Mouse (Mus musculus): Measurements from ENCODE around the gene Cdc42se2. TPM values are rescaled to one million over a fixed set of nuclear protein-coding genes. Genes with fewer than 3 reads are reported as not detected.

Cdc42se2 gene
- total RNA-seq, 2 experiments from 2014 or later = 21.1 to 24.6 TPM

DNA sequence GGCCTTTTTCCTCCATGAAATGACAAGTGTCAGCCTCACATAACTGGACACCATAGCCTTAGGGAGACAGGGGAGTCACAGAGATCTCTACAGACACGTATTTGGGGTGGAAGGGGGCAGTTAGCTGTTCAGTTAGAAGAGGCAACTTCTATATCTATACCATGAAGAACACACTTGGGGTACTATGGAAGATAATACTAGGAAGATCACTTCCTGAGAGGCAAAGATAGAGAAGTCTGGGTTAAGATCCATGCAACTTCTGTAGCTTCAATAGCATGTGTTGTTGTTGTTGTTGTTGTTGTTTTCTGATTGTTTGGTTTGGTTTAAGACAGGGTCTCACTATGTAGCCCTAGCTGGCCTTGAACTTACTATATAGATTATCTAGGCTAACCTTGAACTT, 5.7 kb upstream of the Cdc42se2 start:
- no peak for DNase-seq

DNA sequence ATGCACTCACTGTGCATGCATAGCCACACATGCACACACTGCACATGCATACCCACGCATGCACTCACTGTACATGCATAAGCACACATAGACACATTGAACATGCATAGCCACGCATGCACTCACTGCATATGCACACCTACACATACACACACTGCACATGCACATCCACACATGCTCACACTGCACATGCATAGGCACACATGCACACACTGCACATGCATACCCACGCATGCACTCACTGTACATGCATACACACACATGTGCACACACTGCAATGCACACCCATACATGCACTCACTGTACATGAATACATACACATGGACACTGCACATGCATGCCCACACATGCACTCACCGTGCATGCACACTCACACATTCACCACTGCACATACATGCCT, 4.0 kb upstream of the Cdc42se2 start:
- no peak for DNase-seq

DNA sequence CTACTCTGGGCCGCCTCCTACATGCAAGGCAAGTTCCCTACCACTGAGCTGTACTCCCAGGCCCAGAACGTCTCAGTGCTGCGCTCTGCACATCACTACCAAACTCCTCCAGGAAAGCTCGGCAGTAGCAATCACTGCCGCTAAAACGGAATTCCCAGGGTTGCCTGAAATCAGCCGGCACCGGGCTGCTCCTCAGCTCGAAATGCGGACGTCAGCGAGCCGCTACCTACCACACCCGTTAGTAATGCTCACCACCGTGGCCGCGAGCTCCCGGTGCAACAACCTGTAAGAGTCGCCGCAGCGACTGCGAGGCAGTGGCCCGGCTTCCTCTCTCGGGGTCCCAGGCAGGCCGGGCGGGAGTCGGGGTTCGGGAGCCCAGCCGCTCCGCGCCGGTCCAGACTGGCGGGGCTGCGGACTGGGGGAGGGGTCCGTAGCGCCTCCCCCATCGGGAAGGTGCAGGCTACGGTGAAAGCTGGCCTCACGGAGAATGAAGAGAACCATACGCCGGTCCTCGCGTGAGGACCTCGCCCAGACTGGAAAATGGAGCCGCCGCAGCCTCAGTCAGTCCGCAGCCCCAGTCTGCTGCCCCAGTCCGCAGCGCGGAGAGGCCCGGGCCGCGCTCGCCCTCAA, 502 bp downstream of the Cdc42se2 start:
- peak; percentile 60 to 77 for DNase-seq

DNA sequence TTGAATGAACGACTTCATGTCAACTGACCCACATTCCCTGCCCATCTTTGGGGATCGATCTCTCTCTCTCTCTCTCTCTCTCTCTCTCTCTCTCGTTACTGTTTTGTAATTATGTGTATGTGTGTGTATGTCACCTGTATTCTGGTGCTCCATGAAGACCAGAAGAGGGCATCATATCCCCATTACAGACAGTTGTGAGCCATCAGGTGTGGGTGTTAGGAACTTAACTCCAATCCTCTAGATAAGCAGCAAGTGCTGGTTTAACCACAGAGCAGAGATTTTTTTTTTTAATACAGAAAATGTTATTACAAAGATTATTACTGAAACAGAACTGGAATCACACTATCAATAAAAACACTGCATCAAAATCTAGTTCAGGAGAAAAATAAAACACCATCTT, 1.9 kb downstream of the Cdc42se2 start:
- no peak for DNase-seq

DNA sequence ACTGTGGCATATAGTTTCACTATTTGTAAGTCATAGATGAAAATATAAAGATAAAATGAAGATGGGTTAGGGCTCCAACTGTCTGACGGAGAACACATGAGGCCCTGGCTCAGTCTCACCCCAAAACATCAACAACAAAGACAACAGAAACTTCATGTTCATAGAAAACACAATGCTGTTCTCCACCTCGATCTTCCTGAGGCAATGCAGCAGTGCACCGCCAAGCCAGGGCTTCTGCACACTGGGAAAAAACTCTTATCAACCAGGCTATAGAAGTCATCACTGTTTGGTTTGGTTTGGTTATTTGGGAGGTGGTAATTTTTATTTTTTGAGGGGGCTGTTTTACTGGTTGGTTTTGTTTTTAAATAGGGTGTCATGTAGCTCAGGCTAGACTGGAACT, 3.0 kb downstream of the Cdc42se2 start:
- no peak for DNase-seq

DNA sequence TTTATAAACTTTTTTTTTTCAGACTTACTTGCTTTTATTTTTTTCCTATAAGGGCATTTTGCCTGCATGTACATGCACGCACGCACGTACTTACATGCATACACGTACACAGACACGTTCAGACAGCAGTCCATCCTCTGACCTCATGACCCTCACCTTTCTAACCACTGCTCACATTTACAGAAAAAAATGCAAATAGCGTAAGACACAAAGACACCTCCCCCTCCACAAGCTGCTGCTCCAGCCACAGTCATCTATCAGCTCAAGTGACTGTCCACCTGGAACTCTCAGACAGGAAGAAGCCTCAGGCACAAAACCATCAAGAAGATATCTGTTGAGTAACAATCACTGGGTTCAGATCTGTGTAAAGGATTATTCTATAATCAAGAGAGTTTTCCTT, 5.2 kb downstream of the Cdc42se2 start:
- no peak for DNase-seq

DNA sequence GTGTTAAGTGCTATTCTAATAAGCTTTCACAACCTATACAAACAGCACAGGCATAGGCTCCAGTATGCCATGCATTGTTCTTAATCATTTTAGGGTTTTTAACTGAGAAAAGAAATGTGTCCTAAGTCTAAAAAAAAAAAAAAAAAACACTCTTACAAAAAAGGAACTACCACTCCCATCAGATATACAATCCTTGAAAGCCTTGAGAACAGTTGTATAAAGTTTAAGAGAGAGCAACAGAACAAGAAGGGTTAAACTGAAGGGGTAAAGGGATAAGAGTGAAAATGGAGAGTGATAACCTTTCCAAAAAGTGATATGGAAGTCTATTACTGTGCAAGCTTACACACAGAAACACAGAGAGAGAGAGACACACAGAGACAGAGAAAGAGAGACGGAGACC, 7.5 kb downstream of the Cdc42se2 start:
- DNase-seq = no peak

DNA sequence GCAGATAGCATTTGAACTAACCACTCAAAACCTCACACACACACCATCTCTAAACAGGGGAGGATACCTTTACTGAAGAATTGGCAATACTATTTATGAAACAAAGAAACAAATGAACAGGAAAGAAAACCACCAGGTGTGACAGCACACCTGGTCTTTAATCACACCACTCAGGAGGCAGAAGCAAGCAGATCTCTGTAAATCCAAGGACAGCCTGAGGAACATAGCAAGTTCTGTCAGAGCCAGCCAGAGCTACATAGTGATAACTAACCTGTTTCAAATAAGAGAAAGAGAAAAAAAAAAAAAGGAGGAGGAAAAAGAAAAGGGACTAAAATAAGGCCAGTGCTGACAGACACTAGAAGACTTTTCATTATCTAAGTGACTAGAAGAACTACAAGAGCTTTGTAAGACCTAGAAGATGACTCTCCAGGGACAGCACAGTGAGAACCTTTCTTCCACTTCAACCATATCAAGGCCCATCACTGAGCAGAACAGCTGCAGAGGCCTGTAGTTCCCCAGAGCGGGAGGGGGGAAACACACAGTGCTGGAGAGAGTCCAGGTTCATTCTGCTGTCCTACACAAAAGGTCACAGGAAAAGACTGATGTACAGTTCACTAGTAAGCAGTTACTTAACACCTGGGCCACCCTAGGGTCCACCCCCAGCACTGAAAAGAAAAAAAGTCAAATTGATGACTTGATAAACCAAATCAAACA, 9.2 kb downstream of the Cdc42se2 start:
- DNase-seq = peak; percentile 59 to 76

DNA sequence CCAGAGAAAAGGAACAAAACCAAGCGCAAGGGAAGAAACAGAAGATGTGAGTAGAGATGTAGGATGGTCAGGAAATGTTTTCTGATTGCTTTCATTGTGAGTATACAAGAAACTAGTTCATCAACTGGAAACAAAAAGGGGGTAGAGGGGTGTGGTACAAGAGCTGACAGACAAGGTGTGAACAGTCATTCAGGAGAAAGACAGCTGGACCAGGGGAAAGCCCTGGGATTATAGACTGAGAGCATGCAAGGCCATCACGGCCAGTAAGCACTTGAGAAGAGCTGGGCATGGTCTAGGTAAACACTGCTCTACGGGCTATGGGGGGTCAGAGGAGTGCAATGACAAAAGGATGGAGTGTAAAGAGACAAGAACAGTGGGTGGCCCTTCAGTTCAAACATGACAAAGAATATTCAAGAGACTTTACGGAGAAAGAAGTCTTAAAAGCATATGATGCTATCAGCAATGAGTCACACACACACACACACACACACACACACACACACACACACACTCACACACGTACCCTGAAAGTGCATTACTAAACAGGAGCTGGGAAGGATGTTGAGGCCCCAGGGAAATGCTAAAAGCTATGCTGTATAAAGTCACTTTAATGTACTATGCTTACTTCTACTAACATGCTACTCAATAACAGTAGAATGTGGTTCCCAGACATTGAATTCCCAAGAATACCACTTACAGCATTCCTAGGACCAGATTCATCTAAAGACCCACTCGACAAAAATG, 9.9 kb downstream of the Cdc42se2 start:
- no peak for DNase-seq

DNA sequence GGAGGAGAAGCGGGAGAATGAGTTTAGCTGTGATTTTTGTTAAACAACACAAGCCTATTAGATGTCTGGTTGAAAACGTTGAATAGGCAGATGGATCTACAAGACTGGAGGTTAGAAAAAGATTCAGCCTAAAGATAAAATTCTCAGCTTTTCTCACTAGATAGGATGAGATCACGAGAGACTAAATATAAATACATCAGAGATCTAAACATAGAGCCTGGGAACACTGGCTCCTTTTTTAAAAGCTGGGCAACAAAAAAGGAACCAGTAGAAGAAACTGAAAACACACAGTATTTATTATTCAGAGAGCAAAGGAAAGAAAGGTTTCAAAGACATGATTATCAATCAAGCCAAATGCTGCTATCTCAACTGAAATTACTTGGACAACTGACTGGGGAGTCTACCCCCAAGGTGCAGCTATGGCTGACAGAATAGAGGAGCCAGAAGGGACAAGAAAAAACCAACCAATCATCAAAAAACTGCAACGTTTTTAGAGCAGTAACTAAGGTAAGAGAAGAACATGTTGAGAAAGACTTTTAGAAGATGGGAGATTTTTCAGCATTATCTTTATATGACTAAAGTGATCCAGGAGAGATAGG, 10.6 kb downstream of the Cdc42se2 start:
- DNase-seq = no peak

DNA sequence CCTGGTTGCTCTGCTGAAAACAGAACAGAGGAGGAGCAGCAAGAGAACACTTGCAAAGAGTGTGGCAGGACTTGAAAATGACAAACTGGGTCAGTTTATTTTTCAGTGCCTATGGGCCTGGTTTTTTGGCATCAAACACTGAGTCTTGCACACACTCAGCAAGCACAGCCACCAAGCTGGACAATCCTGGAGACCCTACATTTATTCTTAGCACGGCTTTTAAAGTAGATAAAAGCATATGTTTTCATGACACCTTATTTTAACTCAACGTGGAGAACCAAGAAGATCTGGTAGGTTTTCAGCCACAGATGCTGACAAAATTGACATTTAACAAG, 11.1 kb downstream of the Cdc42se2 start:
- DNase-seq = no peak

DNA sequence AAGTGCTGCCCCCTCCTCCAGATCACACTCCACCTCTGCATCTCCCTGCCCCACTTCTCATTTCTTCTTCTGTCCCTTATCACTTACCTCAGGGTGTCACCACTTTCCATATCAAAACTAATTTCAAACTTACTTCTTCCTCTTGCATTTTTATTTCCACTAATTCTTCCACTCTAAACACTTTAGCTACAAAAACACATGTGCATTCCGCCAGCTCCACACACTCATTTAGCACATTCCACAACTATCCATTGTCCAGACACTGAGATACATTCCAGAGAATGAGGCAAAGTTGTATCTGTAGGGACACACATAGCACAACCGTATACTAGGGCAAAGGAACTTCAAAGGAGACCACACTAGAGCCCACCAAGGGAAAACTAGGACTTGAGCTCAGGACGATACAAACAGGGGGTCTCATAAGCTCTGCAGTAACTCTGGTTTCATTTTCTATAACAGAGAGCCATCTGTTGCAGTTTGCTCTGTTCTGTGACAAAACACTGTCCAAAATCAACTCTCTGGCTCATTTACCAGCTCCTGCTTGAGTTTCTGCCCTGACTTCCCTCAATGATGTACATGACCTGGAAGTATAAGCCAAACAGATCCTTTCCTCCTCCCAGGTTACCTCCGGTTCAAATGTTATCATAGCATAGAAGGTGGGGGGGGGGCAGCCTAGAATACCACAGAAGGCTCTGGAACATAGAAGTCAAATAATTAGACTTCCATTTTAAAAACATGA, 11.7 kb downstream of the Cdc42se2 start:
- DNase-seq = peak in 1 of 2 experiments; percentile 37

DNA sequence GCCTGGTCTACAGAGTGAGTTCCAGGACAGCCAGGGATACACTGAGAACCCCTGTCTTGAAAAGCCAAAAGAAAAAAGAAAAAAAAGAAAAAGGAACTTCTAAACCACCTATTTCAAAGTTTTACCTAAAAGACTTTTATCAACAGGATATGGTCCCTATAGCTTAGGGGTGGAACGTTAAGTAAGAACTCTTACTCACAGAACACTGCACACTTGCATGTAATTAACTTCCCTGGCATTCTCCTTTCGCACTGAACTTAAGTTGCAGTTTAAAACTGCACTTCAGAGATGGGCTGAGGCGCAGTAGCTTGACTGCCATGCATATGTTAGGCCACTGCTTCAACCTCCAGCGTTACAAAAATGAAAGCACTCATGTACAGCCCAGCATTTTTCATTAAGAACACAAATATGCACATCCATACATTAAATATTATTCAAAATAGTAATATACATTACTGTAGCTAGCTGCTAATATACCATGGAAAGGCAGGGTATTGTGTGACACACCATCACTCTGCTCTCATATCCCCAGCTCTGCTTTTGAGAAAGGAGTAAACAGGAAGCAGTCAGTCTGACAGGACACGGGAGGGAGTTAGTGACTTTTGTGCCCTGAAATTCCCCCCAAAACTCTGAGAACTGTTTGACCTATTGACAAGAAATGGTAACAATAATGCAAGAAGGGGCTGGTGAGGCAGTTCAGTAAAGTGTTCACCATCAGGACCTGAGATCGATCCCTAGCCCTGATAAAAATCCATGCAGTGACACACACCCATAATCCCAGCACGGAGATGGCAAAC, 13.0 kb downstream of the Cdc42se2 start:
- peak; percentile 24 to 27 for DNase-seq

DNA sequence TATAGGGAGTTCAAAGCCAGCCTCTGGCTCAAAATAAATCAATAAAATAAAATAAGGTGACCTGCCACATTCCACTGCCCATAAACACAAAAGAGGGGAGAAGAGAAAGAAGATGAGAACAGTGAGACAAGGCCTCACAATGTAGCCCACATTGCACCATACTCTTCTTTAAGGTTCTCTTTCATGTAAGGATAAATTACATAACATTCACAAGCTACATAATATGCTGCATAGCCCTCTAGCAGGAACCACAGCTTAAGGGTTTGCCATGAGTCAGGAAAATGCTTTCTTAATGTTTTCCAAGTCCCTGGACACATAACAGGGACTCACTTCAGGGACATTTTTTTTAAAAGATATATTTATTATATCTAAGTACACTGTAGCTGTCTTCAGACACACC, 15.9 kb downstream of the Cdc42se2 start:
- DNase-seq = no peak

DNA sequence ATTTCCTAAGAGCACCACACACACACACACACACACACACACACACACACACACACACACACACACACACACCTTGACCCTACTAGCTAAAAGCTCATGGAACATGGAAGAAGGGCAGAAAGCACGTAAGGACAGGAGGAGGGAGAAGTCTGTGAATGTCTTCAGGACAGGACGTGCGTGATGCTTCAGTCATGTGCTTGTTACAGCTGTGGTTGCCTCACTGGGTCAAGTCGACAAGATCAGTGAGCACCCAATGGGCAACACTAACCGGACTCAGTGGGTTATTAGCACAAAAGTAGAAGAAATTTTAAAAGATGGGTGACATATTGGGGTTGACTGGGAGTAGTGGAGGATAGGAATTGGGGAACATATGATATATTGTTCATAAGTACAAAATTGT, 17.6 kb downstream of the Cdc42se2 start:
- DNase-seq = no peak

DNA sequence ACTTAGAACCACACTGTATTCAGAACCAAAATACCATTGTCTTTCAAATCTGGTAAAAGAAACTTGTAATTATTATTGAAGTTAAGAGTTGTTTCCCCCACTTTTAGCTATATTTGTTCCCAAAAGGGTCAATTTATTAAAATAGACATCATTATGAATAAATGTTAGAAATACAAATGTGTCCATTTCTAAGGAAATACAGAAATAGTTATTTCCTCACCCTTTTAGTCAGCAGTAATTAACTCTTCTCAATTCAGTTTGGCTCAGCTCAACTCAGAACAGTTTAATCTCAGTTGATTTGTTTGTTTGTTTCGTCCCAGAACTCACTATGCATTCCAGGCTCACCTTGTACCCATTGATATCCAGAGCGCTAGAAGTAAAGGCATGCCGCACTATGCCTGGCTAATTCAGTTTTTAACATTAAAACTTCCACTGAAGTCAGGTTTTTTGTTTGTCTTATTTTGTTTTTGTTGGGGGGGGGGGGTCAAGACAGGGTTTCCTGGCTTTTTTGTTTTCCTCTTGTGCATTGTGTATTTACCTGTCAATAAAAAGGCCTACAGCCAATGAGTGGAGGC, 19.3 kb downstream of the Cdc42se2 start:
- no peak for DNase-seq

DNA sequence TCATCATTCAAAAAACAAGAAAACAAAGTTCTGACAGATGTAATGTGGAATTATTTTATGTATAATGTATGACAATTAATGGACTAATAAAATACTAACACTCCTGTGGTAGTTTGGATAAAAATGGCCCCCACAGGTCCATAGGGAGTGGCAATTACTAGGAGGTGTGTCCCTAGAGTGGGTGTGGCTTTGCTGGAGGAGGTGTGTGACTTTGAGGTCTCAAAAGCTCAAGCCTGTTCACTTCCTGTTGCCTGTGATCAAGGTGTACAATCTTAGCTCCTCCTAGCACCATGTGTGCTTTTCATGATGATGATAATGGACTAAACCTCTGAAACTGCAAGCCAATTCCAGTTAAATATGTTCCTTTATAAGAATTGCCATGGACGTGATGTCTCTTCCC, 22.7 kb downstream of the Cdc42se2 start:
- no peak for DNase-seq

DNA sequence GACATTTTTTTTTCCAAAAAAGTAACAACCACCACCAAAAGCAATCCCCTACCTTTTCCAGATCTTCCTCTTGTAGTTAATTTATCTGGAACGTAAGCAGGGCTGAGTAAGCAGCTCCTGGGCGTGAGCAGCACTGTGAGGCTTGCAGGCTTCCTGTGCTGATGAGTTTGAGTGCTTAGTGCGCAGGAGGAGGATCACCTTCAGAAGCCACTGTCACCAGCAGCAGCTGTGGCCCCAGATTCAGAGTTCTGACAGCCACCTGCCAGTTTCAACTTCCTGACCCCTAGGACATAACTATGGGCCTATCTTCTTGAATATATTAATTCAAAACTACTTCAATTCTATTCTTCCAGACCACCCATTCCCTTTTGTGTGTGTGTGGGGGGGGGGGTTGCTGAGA, 23.4 kb downstream of the Cdc42se2 start:
- peak in 1 of 2 experiments; percentile 19 for DNase-seq

DNA sequence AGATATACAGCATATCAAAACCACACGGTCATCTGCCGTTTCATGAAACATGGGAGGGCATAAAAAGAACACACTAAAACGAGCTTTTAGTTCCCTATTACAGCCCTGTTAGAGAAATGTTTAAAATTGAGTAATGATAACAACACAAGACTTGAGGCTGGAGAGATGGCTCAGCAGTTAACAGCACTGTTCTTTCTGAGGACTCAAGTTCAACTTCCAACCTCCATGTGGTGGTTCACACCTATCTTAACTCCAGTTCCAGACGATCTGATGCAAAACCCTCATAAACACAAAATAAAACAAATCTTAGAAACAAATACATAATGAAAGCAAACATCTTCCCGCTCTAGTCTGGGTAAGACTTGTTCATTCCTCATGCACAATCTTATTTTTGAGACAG, 24.7 kb downstream of the Cdc42se2 start:
- no peak for DNase-seq

DNA sequence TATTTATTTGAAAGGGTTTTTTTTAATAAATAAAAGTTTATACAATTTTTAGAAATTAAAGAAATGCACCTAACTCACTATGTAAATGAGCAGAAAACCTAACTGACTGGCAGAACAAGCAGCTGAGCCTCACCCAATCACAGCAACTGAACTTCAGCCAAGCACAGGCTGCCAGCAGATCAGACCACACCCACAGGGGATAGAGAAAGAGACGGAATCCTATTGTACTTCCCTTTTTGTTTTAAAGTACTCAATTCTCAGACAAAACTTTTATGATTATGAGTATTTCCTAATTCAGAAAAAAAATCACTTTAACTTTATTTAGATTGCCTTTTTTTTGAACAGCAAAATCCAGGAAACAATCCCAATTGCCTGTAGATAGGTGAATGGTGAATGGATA, 29.5 kb downstream of the Cdc42se2 start:
- DNase-seq = peak; percentile 45 to 75

DNA sequence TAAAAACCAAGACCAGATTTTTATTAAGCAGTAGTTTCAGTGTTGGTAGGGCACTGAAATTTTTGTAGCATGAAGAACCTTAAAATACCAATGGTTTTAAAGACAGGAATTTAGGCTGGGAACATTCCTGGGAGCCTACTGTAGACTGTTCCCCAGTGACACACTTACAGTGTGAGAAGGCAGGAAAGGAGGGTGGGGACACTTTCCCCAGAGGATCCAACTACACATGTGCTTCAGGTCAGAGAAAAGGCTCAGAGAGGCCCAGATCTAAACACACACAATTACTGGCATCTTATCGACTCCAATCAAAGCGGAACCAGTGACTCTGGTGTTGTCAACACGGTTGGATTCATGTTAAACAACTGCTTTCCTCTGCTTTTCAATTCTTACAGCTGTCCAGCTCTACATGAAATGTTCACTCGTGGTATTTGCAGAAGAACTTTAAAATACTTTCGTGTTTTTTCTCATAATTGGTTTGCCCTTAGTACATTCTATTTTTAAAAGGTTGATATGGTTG, 32.3 kb downstream of the Cdc42se2 start:
- peak; percentile 26 to 31 for DNase-seq
